Mouse (Mus musculus) neutrophil, adult 65 days (primary cell): ENCODE data around the gene Mbnl3. TPM values are rescaled to one million over a fixed set of nuclear protein-coding genes. Genes with fewer than 3 reads are reported as not detected.

ENCODE experiments used
- total RNA-seq: library from RNA; stranded (reverse); gene quantifications from 2 replicates; pipeline ENCODE4 v1.2.4, GENCODE M21; 2023

Mbnl3 gene
- 42.0 and 51.3 TPM in 2 replicates for total RNA-seq

GRCm38 (mm10) chrX:51206432-51206831, at the start of gene Mbnl3:
Gene Mbnl3 (minus strand): TSS chrX:51206532.

Other genes starting within 250 kb of the Mbnl3 start
- gene Rap2c, start 188.5 kb downstream of the Mbnl3 start, total RNA-seq: 56.6 and 57.9 TPM in 2 replicates